Mouse (Mus musculus): ENCODE results near the gene Mrpl27.

DNA sequence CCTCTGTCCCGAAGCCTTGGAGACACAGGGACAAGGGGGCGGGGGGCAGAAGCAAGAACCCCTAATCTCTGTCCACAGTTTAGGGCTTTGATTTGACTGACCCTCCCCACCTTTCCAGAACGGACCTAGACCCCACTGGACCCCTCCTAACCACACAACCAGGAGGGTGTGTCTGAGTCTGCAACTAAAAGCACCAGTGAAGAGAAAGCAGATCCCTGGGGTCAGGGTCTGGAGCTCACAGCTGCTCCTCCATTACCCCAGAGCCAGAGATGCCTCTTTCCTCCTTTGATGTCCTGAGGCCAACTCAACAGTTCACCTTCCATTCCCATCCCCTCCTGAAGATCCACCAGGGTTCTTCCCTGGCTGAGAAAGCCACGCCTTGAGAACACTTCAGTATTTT, 22.7 kb downstream of the Mrpl27 start:
- TF ChIP-seq CTCF (conservative IDR thresholded peaks at IDR 0.05 in 1 of 2, IDR thresholded peaks at IDR 0.05 in 1 of 2; ENCODE audit: low read depth in 2 of 2, low read length in 2 of 2) (no peak), EP300 (IDR thresholded peaks at IDR 0.05; ENCODE audit: low read length) (no peak), POLR2A (IDR thresholded peaks at IDR 0.05; ENCODE audit: low read depth, low read length) (no peak), MAX (IDR thresholded peaks at IDR 0.05; ENCODE audit: low read length) (no peak), KAT2A (IDR thresholded peaks at IDR 0.05; ENCODE audit: insufficient replicate concordance, low read length) (no peak)
